Comparison of ENCODE assay signal across 11 mouse cellular contexts in the genomic region with DNA sequence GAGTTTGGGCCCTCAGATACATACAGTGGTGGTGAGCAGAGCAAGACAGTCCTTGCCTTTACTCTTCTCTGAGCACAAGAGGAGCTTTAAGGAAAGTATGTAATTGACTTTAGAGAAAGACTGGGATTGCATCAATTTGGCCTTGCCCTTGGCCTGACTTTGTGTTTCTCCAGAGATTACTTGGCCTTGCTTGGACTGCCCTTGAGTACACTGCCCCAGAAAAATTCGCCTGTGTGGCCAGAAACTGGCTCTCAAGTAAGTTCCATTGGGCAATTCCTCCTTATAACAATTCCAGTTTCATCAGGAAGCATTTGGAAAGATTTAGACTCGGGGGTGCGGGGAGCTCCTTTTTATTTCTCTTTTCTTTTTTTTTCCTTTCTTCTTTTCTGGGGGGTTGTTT. TPM values are rescaled to one million over a fixed set of nuclear protein-coding genes. Genes with fewer than 3 reads are reported as not detected.
DNase-seq lines count a peak whose midpoint lies in the region; ATAC-seq and TF ChIP-seq lines count a peak whose summit lies in the region.
"Had no signal": no experiment of that assay in that cellular context is flagged by ENCODE, and none has a peak within 500 bp of the region (broad histone marks: within the 10 kb centered on the region; RNA-seq: fewer than 3 reads in every experiment).

No protein-coding gene starts in this region.

- H3K36me3 ChIP-seq in testis, adult 2 months (ENCODE audit: control insufficient read depth, insufficient read depth, low read length), result no peaks in the 10 kb centered on the region
- peaks cover 7% of the 10 kb centered on the region; the same call in 1 of the 2 replicates for H3K36me3 ChIP-seq in hindbrain, embryonic 13.5 days
- H3K36me3 ChIP-seq: heart, embryonic 15.5 days had no signal

- DNase-seq in heart, adult 8-10 months (ENCODE audit: low spot score), result peak; percentile 40
- DNase-seq in heart, postnatal 10 days, result no peak
- no peak for DNase-seq in testis, postnatal 10 days (ENCODE audit: low spot score)
- peak; percentile 57 for DNase-seq in kidney, postnatal 14 days
- DNase-seq in T-cell, adult 2 months (ENCODE audit: low spot score), result no peak
- DNase-seq: cerebellum, postnatal 25 days had no signal

- H3K9me3 ChIP-seq in hindbrain, embryonic 13.5 days, result no peaks in the 10 kb centered on the region
- H3K9me3 ChIP-seq: heart, embryonic 15.5 days had no signal

- H3K4me1 ChIP-seq in testis, adult 2 months (ENCODE audit: control insufficient read depth, insufficient read depth, low read length), result no peaks in the 10 kb centered on the region
- peaks cover 5% of the 10 kb centered on the region; the same call in 1 of the 2 replicates for H3K4me1 ChIP-seq in hindbrain, embryonic 13.5 days (replicated peaks)
- H3K4me1 ChIP-seq: forebrain, embryonic 13.5 days had no signal

- TF ChIP-seq CTCF in testis, adult 2 months (IDR thresholded peaks at IDR 0.05; ENCODE audit: control insufficient read depth, insufficient read depth, insufficient replicate concordance, low read depth, low read length), result no peak

- TF ChIP-seq POLR2A in testis, adult 2 months (IDR thresholded peaks at IDR 0.05; ENCODE audit: control insufficient read depth, low read depth, low read length), result no peak

- H3K4me2 ChIP-seq in hindbrain, embryonic 13.5 days, result no peak overlapping the region
- H3K4me2 ChIP-seq: forebrain, embryonic 13.5 days; heart, embryonic 15.5 days had no signal

- ATAC-seq in hindbrain, embryonic 13.5 days (ENCODE audit: low FRiP score), result no peak
- ATAC-seq: forebrain, embryonic 13.5 days; hindbrain, postnatal 0 days had no signal

- no peak overlapping the region for H3K9ac ChIP-seq in hindbrain, embryonic 13.5 days
- H3K9ac ChIP-seq: forebrain, embryonic 13.5 days; heart, embryonic 15.5 days had no signal

- peak overlapping the region; percentile 39; the same call in 1 of the 2 replicates for H3K27ac ChIP-seq in testis, adult 2 months (ENCODE audit: control insufficient read depth, insufficient read depth, low read depth, low read length)
- no peak overlapping the region for H3K27ac ChIP-seq in hindbrain, embryonic 13.5 days
- H3K27ac ChIP-seq: forebrain, embryonic 13.5 days; heart, embryonic 15.5 days; hindbrain, postnatal 0 days had no signal

- H3K27me3 ChIP-seq in testis, adult 2 months (ENCODE audit: control insufficient read depth, insufficient read depth, low read length), result no peaks in the 10 kb centered on the region
- no peaks in the 10 kb centered on the region for H3K27me3 ChIP-seq in hindbrain, embryonic 13.5 days
- H3K27me3 ChIP-seq: forebrain, embryonic 13.5 days; heart, embryonic 15.5 days had no signal

- WGBS in hindbrain, embryonic 13.5 days, result 88% methylated on average over 3 of the region's 3 CpGs

- H3K4me3 ChIP-seq in testis, adult 2 months (ENCODE audit: control insufficient read depth, low read depth, low read length), result no peak overlapping the region
- no peak overlapping the region for H3K4me3 ChIP-seq in hindbrain, embryonic 13.5 days
- H3K4me3 ChIP-seq: forebrain, embryonic 13.5 days; heart, embryonic 15.5 days had no signal

- intact Hi-C loops in heart, postnatal 10 days (cut with DNase I), result no loop called here

RNA-seq across cellular contexts. Expression of a gene that starts 34.9 kb away (rescaled TPM):
- total RNA-seq in heart, adult 8-10 months (2022), result 1 to 10 TPM; 2.6 to 3.6 (median 3.0) TPM
- total RNA-seq in heart, postnatal 10 days (2021), result 1 to 10 TPM; 7.3 to 8.4 TPM
- polyA plus RNA-seq in testis, adult 2 months (2012; rRNA removed), result 5.4 and 6.2 TPM in 2 replicates
- 12.6 and 13.1 TPM in 2 replicates for polyA plus RNA-seq in hindbrain, embryonic 13.5 days (2015; fragmentation: Nextera tagmentation; extraction: Ambion mirVana)

Comparison
In these comparisons a context has a peak if more than half of its experiments do, and no peak if none do; other contexts are left out.
1. DNase-seq: peak in heart, adult 8-10 months (single experiment) and kidney, postnatal 14 days (single experiment); none in heart, postnatal 10 days (0 of 2), testis, postnatal 10 days (single experiment) and T-cell, adult 2 months (single experiment).